Mouse (Mus musculus): ENCODE measurements around the gene Mmp28. TPM values are rescaled to one million over a fixed set of nuclear protein-coding genes. Genes with fewer than 3 reads are reported as not detected.

The Mmp28 gene
- 10 to 100 TPM; 15.5 to 19.1 (median 17.8) TPM for total RNA-seq (2022)

DNA sequence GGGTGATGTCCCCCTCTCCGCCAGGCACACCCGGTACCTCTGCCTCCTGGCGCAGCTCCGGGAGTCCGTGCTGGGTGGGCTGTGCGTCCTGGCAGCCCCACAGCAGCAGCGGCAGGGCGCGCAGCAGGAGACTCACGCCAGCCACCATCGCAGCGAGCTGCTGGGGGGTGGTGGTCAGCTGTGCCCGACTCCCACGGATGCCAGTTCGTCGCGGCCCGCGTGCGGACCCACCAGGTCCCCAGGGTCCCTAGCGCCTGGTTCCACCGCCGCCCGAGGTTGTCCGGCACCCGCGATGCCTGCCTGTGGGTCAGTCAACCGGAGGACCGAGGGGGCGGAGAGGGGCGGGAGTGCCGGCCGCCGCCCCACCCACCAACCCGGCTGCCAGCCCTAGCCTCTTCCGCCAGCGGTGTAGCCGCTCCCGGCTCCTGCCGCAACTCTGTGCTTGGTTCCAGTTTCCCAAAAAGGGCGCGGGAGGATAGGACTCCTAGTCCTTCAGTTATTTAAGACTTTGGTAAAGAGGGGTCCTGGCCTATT, at the start of gene Mmp28:
TSS of gene Mmp28 (minus strand) at position 361 of the 534 bp plus-strand sequence.
- no peak for DNase-seq

DNA sequence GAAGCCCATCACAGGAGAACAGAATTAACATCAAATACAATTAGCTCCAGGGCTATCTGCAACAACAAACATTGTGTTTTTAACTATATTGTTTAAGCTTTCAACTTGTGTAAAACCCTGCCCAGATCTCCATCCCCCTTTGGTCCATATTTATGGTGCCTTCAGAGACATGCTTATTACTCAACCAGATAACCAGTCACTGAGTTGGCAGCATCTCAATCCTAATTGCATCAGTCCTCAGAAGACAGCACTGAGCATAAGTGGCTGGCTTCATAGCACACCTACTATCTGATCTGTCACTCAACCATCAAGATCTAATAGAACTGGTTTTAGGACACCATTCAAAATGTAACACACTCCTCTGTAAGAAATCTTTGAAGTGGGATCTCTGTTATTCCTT, 46.6 kb upstream of the Mmp28 start:
- no peak for DNase-seq

DNA sequence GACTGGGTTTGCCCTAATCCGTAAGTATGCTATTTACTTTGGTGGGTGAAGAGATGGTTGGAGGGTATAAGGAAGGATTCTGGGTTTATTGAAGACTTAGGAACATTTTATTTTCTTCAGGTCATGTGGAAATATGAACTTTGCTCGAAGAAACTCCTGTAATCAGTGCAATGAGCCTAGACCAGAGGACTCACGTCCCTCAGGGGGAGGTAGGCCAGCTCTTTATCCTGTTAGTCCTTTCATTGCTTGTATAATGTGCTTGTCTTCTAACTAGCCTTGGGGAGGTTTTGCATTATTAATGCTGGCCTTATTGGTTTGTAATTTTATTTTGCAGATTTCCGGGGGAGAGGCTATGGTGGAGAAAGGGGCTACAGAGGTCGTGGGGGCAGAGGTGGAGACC, 41.4 kb upstream of the Mmp28 start:
- DNase-seq = no peak

GRCm38 (mm10) chr11:83495571-83495970, 32.7 kb upstream of the Mmp28 start:
- DNase-seq = no peak

DNA sequence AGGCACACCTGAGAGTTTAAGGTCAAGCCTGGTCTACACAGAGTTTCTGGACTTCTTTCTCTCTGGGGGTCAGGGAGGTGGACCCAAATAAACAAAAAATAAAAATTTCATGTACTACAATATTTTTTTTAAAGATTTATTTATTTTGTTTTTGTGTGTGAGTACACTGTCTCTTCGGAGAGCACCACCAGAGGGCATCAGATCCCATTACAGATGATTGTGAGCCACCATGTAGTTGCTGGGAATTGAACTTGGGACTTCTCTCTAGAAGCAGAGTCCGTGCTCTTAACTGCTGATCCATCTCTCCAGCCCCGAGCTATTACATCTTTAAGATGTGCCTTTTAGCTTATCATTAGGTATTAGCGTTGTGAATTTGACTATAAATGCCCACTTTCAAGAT, 28.6 kb upstream of the Mmp28 start:
- no peak for DNase-seq

GRCm38 (mm10) chr11:83473235-83474016, 10.6 kb upstream of the Mmp28 start:
- no peak for DNase-seq

DNA sequence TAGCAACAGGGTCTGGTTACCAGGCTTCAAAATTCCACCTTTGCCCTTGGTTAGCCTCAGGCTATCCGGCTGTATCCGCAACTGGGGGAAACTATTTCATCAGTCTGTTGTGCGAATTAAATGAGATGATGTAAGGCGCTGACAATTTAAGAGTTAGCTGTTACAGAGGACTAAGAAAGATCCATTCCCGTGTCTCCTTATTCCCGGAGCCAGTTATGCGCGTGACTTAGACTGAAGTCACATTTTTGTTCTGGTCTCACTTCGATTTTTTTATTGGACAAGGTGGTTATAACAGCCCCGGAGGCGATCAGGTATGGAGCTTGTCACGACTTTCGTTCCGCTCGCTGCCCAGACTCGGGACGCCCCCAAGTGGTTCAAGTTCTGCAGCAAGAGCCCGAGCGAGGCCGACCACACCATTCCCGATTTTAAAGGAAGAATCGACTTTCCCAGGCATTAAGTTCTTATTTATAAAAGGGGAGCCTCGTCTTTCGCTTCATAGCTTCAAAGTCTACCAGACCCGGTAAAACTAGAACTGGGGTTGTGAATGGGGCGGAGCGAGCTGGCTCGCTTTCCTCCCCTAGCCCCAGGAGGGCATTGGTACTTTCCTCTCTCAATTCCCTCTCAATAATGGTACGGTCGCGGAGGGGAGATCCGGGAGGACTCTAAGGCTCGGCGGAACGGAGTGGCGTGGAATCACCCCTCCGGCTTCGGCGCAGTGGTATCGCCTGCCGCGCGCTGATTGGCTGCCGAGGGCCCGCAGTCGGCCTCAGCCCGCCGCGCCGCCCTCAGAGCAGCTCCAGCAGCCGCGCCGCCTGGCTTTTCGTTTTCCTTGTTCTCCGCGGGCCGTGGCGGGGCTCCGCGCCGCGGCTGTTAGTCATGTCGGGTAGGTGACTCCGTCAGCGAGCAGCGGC, 9.7 kb upstream of the Mmp28 start, which contains the start of gene Taf15:
TSS of gene Taf15 (plus strand) at position 763 of the 911 bp plus-strand sequence.
- peak; percentile 96 for DNase-seq

DNA sequence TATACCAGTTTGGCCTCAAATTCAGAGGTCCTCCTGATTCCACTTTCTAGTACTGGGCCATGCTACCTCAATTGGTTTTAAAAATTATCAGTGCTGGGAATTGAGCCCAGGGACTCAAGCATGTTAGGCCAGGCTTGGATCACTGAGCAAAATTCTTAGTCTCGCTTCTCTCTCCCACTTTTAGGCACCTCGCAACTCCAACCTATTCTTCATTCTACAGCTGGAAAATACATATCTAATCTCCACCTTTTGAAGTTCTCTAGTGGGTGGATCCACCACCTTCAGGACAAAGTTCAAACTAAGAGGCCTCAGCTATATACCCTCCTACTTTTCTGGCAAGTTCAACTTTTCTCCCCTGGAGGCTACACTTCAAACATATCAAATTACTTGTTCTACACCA, 8.9 kb upstream of the Mmp28 start:
- no peak for DNase-seq

GRCm38 (mm10) chr11:83468765-83469164, 5.9 kb upstream of the Mmp28 start:
- no peak for DNase-seq

DNA sequence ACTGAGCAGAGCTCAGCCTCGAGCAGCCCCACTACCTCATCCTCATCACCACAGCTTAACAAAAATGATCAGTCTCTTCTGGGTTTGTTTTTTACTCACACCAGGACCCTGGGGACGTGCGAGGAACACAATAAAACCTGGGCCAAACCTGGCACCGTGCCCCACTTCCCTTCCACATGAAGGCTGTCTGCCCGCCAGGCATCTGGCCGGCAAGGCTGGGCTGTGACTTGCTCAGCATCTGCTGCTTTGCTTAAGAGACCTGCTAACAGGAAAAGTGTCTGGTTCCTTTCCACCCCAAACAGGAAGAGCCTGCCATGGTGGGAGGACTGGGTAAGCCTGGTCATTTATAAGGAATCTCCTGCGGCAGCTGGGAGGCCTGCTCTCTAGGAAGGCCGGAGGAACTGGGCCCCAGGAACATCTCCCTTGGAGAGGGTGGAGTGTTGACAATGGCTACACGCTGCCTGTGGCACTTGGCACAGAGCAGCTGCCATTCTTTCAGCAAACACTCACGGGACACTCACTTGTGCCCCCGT, 4.3 kb upstream of the Mmp28 start:
- DNase-seq = no peak

GRCm38 (mm10) chr11:83465976-83466375, 3.1 kb upstream of the Mmp28 start:
- no peak for DNase-seq

- DNase-seq = no peak
Observed at GRCm38 (mm10) chr11:83461462-83462027, 1.3 kb downstream of the Mmp28 start.

- DNase-seq = no peak
Observed at GRCm38 (mm10) chr11:83457912-83458601, 4.8 kb downstream of the Mmp28 start.

DNA sequence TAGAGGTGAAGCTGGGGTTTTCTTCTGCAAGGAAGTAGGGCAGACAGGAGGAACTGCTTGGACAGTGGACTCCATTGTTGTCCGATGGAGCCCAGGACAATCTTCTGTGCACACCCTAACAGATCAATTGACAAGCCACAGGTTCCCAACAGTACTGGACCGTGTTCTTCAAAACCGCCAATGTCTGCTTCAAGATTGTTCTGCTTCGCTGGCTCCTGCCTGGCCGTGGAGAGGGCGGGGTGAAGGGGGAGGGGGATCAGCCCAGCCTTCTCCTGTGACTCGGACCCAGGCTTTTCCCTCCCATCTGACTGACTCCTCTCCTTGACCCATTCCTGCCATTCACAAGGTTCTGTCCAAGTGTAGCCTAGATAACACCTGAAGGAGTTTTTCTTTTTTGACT, 5.6 kb downstream of the Mmp28 start:
- no peak for DNase-seq

DNA sequence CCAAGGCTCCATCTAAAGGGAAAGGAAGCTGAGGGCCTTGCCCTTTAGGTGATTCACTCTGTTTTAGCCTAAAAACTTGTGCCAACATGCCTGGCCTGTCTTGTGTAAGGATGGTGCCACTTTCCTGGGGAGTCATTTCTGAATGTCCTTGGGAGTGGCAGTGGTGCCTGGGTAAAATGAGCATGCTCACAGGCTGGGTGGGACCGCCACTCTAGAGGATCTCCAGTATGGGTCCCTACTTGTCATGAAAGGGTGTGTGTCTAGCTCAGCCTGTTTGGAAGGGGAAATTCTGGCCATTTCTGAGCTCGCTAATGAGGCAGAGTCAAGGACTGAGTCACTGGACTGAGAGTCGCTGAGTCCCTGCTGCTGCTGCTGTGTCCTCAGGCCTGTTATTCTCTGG, 7.3 kb downstream of the Mmp28 start:
- peak; percentile 70 for DNase-seq

DNA sequence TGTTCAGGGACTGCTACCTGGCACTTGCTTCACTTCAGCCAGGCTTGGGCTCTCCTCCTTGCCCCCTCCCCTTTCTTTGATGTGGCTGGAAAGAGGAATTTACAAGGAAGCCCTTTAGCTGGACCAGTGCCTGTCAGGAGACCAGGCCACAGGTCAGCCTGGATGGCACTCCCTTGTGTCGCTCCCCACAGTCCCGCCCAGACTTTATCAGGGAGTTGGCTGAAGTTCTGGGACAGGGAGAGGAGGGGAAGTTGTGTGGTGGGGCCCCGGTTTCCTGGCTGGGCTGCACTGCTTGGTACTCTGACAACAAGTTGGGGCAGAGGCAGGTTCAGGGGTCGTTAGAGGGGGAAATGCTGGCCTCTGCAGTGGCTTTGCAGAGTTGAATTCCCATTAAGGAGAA, 8.3 kb downstream of the Mmp28 start:
- DNase-seq = no peak

DNA sequence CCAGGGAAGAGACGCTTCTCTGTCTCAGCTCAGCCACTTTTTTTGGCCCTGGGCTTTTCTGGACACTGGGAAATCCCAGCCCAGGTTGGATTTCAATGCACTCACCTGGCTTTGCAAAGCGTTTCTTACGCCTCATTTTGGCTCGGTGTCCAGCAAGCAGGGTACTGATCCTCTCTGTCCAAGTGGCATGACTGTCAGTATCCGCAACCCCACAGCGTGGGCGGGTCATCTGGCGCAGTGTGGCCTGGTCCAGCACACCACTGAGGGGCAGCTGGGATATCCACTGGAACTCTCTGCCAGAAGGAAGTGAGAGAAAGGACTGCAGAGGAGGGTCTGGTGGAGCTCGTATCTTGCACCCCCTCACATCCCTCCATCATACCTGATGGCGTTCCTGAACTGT, 11.6 kb downstream of the Mmp28 start:
- DNase-seq = no peak

DNA sequence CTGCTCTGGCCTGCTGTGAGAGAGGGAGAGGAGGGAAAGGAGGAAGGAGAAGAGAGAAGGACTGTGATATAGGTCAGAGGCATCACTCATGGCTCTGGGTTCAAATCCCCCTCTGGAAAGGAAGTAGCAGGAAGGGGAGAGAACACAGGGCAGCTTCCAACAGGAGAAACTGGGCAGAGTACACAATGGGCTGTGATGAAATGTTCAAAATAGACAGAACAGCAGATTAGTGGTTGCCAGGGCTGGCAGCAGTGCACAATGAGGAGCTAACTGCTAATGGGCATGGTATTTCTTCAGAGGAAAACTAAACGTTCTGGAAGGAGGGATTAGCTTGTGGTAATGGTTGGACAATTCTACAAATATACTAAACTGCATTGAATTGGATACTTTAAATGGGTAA, 12.3 kb downstream of the Mmp28 start:
- DNase-seq = no peak

DNA sequence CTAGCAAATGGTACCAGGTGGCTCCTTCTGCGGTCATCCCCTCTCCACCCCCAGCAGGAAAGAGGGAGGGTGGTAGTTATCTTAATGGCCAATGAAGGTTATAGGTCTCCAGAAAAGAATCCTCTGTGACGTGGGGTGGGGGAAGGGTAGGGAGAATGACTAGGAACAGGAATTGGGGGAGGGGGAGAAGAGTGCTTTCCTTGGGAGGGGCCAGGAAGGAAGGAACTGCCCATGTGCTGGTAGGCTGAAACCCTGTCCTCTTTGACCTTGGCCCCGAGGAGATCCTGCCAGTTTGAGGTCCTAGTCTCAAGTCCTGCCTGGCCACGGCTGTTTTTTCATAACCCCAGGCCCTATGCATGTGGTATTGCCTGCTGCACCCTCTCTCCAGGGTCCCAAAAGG, 13.6 kb downstream of the Mmp28 start:
- no peak for DNase-seq

- DNase-seq = no peak
Observed at GRCm38 (mm10) chr11:83448927-83449236, 14.0 kb downstream of the Mmp28 start.

- DNase-seq = no peak
Observed at GRCm38 (mm10) chr11:83448021-83448926, 14.6 kb downstream of the Mmp28 start.

Measured in adrenal gland, adult 8-10 months (tissue).